Mouse (Mus musculus): Measurements from ENCODE around the gene Sh3pxd2a. TPM values are rescaled to one million over a fixed set of nuclear protein-coding genes. Genes with fewer than 3 reads are reported as not detected.
A peak's percentile ranks its signal among the peaks of the same experiment; 100 is the strongest.

Sh3pxd2a gene
- 107 and 136 TPM in 2 replicates for total RNA-seq (2021)
- long read RNA-seq, experiment 1, partial matches to known transcripts, result 0 of 9 reads
- long read RNA-seq, experiment 1, other reads (novel, unspliced or antisense), result 9 of 9 reads
- long read RNA-seq, experiment 2, partial matches to known transcripts, result 0 of 10 reads
- long read RNA-seq, experiment 2, other reads (novel, unspliced or antisense), result 10 of 10 reads

DNA sequence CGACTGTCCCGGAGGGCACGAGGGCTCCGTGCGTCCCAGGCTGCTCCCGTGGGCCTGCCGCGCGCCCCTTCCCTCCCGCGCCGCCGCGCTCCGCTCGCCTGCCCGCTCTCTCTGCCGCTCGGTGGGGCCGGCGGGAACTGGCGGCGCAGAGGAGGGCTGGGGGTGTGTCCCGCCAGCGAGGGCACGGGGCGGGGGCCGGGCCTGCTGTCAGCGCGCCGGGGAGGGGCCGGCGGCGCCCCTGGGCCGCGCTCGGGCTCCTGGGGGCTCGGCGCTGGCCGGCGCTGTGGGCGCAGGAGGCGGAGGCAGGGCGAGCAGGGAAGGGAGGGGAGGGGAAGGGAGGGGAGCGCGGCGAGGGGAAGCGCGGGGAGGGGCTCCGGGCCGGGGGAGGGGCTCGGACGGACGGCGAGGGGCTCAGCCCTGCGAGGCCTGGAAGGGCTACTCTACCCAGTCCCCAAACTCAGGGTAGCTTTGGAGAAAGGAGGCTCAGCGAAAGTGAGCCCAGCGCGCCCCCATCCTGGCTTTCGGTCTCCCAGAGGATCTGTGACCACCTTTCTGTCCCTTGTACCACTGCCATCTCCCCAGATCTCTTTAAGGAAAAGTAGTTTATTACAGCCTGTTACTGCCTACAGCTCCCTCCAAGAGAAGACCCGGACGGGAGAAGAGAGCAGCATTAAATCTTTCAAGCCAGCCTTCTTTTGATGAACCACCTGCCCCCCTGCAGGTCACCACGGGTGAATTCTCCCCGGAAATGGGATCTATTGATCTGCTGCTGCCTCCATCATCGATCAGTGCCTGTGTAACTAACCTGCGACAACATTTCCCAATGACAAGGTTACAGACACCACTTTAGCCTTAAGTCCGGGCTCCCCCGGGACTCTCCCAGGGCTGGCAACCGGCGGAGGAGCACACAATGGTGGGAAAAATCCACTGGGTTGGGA lies at the start of gene Sh3pxd2a:
Gene Sh3pxd2a (minus strand): TSS at position 98 of the 938 bp plus-strand sequence.
- DNase-seq, result peak; percentile 71

DNA sequence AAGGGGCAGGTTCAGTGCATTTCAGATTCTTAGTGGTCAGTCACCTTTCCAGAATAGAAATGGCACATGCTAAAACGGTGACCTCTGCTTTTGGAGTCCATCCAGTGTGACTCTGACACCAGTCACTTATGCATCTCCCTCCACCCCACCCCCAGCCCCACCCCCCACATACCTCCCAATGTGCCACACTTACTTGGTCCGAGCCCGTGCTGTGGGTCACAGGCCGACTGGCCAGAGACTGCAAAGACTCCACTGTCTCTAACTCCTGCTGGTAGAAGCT lies 49.4 kb upstream of the Sh3pxd2a start:
- DNase-seq, result no peak

DNA sequence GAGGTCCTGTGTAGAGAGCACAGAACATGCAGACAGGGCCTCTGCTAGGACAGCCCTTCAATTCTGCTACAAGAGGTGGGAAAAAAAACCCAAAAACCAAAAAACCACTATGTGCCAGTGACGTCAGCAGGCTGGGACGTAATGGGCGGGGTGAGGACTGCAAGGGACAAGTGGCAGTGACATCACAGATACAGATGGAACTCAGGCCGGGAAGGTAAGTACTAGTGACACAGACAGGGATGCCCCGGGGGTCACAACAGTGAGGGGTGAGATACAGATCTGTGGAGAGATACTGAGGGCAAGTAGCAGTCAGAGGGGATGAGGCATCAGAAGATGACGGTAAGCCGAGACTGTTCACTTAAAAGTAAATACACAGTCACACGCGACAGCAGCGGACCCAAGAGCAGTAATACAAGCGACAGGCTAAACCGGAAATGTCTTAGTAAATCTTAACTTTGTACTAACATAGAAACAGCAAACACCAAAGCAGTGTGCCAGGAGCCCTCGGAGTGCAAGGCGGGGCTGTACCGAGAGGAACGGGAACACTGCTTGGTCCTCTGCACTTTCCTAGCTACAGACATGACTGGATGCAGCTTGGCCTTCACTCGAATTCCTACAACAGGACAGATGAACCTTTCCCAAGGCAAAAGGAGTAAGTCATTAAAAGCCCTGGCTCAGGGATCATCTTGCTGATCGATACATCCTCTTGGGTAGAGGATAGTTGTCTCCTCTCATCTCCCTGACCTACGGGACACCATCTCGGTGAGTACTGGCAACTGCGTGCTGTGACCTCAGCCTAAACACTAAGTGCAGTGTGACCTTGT lies 48.8 kb upstream of the Sh3pxd2a start:
- no peak for DNase-seq

DNA sequence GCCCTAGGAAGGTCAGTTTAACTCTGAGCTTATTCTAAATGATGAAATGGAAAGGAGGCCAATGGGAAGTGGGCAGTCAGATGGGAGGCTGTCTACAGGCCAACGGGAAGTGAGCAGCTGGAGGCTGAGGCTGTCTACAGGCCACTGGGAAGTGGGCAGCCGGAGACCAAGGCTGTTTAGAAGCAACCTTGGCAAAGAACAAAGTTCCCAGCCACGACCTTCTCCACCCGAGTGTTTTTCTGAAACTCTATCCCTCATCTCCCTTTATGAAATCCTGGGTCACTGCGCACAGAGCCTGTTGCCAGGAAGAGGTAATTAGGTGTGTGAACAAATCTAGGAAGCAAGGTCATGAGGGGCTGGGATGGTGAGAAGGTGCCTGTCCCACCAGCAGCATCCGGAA lies 47.8 kb upstream of the Sh3pxd2a start:
- DNase-seq, result peak; percentile 68

DNA sequence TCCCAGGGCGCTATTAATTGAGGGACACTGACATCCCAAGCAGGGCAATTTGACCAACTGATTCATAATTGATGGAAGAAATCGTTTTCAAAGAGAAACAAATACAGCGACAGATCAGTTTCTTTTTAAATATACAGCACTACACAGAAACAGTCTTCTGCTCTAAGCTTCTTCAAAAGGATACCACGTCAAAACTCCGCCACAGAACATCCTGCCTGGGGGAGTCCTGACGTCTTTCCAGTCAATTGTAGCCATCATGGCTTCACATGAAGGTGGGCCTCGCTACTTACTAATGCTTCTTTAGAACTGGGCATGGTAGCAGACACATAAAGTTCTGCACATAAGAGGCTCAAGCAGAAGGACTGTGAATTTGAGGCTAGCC lies 47.1 kb upstream of the Sh3pxd2a start:
- DNase-seq, result no peak

DNA sequence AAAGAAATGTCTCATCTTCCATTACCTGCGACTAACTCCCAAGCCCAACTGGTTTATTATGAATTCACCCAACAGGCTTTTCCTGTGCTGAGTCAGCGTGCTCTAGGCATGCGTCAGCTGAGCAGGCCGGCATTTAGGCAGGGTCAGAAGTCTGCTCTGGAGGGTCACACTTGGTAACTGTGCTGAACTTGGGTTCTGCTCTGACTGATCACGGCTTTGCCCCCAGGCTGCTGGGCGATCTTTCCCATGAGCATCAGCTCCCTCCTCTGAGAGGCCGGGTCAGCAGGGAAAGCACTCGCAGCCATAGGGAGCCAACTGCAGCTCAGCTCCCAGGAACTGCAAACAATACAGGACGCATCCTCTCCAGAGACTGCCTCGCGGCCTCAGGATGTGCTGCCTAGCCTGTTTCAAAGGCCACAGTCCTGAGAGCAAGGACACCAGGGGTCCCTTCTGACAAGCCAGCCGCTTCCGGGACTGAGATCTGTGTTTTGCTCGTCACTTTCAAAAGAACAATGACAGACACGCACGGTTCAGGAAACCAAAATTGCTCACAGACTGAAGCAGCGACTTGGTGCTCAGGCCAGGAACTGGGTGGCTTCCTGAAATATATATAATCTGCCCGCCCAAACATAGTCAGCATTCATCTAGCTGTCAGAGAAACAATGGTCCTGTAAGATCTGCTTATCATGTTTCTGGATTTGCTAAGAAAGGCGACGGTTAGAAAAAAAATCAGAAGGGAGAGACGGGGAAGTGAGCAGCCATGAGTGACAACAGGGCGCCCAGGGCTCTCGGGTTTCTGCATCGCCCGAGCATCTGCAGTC lies 46.5 kb upstream of the Sh3pxd2a start:
- DNase-seq, result peak; percentile 51

DNA sequence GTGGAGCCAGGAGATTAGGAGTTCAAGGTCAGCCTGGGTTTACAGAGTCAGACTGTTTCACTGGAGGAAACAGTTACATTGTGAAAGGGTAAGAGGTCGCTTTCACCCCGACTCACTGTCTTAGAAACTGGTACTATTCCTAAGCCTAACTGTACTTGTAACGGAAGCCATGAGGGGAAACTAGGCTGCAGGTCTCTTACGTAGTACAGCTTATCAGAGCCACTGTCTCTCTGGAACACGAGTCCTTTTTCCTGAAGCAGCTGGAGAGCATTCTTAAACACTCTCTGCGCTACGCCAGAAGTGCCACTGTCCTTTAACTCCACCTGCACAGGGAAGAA lies 45.9 kb upstream of the Sh3pxd2a start:
- DNase-seq, result no peak

DNA sequence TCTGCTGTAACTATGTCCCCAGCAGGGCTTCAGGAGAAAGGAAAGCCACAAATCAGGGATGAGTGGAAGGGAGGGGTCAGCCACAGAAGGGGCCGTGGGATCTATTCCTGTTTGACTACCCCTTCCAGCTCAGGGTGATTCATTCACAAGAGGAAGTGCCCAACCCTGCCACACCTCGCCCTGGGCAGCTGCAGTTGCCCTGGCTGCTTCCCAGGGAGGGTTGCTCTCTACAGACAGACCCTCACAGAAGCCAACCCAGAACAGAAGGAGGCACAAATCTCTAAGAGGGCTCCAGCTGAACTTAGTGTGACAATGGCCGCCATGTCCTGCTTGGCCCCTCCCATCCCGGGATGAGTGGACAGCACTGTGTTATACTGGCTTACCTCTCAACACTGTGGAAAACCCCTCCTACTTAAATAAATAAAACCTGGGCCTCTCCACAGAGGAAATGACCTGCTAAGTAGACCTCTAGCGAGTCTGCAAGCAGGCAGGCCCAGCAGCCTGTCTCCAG lies 44.6 kb upstream of the Sh3pxd2a start:
- DNase-seq, result no peak

DNA sequence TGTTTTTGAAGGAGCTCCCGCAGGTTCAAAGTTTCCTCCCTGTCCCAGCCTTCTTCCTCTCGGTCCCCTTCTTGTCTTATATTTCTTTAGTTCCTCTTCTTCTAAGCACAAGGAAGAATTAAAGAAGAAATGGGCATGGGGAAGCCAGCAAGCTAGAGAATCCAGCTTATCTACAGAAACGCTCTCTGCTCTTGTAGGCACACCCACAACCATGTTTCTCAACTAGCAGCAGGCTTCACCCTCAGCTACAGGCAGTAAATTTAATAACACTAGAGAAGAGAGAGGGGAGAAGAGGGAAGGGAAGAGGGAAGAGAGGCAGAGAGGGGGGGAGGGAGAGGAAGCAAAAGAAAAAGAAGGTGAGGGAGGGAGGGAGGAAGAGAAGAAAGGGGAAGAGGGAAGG lies 44.0 kb upstream of the Sh3pxd2a start:
- no peak for DNase-seq

DNA sequence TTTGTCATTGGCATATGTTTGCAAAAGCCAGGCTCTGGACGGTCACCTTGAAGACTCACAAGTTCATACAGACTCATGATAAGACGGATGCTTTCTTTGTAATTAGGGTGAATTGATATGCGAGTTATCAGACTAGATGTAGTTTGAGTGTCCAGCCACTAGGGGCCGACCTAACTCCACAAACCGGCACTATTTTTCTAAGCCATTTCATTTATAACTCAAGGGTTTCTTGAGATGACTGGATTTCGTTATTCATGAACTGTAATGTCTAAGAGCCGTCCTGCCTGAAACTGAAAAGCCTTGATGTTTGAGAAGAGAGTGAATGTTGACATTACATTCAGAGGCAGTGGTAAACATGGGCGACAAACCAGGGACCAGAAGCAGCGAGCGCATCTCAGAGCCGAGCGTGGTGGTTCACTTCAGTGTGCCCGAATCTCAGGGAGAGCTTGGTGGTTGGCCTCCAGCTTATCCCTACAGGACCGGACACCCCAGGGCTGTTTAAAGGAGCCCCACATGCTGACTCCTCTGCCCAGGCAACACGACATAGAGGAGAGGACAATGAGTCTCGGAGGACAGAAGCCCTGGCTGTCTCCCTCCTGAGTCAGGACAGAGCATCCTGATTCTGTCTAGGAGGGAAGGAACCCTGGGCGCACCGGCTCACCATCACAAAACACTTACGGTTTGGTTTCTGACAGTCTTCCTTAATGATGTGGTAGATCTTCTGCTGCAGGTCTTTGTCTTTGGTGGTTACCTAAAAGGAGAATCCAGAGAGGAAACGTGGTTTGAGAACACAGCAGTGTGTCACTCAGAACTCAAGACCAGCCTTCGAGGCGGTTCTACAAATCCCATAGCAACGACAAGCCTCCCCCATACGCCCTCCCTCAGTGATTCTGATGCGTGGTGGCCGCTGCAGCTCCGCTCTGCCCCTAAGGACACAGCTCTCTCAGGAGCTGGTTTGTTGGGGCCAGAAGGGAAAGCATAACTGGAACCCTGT lies 43.2 kb upstream of the Sh3pxd2a start:
- peak; percentile 72 for DNase-seq

DNA sequence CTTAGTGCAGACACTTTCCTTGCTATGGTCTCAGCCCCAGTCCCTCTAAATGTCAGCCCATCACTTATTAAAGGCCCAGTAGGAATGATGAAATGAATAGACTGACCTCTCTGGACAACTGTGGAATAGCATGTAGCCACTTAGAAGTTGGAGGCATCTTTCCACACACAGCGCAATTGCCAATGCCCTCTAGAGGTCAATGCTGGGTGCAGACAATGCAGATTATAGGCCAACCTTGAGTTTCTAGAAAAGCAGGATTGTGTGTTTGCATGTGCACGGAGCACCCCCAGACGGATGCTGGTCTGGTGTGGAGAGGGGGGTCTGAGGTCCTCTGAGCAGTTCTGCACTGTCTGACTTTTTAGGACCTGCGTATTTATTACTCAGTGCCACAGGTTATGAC lies 39.4 kb upstream of the Sh3pxd2a start:
- peak; percentile 54 for DNase-seq

DNA sequence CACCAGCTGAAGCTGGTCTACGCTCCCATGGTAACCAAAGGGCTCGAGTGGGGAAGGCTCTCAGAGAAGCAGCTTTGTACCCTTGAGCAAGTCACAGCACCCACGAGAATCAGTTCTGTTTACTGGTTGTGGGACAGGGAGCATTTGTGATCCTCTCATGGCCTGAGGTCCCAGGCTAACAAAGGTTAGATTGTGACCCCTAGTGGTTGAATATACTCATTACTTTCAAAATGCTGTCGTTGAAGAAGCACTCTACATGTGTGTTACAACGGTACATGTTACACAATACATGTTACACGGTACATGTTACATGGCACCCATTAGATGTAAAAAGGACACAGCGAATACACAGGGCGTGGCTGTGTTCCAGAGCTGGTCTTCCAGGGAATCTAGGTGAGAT lies 38.4 kb upstream of the Sh3pxd2a start:
- no peak for DNase-seq

DNA sequence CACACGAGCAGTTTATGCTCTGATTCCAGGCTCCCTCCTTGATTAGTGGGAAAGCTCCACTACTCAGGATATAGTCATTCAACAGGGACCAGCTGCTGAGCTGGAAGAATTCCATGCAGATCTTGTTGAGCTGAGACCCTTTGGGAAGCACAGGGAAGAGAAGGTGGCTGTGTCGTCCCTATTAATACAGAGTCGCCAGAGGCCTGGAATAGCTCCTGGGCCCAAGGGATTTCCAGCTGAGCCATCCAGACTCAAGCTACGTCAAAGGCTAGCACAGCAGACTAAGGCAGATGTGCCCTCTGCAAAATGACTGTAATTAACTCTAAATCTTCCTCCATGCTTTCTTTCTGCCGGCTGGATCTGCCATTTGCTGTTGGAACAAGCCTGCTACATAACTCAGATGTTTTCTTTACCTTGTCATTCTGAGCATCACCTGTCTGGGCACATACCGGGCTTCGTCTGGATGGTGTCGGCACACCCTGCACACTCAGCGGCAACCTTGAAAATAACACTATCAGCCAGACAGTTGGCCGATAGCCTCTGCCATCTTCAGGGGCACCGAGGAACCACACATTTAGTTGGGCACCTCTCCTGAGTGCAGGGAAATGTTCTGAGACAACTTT lies 36.3 kb upstream of the Sh3pxd2a start:
- DNase-seq, result no peak

DNA sequence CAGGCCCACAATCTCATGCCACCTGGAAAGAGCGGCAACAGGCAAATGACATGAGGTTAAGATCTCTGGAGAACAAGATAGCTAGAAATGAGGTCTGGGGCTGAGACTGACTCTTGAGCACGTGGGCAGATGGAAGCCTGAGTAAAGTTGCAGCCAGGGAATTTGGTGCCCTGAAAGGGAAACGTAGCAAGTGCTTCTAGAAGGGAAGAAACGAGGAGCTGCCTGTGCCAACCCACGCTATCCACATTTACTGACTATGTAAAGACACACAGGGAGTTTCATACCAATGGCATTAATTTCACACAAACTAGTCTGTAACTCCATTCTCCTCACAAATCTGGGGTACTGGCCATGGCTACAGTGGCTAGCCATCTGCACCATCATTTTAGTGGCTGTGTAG lies 35.6 kb upstream of the Sh3pxd2a start:
- DNase-seq, result no peak

DNA sequence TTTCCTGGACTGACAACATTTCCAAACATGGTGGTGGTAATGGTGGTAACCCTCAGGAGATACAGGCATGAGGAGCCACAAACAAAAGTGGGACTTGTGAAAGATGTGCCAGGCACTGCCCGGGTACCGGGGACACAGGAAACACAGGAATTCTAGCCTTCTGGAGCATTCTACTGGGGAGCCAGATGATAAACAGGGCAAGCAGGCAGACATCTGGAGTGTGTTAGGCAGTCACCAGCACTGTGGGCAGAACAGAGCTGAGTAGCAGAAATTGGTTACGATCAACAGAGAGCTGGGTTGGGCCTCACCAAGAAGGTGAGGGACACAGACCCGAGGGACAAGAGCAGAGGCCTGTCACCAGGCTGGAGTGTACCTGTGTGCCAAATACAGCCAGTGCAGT lies 34.7 kb upstream of the Sh3pxd2a start:
- DNase-seq, result no peak

DNA sequence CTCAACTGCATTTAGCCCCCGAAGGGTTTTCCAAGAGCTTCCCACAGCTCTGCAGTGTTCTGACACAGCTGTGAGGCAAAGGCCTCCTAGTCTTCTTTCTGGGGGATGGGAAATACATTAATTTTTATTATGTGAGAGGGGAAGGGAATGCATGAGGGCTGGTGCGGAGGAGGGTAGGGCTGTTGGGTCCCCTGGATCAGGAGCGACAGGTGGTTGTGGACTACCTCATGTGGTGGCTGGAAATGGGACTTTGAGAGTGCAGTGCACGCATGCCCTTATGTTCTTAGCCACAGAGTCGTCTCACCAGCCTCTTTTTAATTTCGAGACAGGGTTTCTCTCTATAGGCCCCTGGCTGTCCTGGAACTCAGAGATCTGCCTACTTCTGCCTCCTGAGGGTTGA lies 33.5 kb upstream of the Sh3pxd2a start:
- no peak for DNase-seq

DNA sequence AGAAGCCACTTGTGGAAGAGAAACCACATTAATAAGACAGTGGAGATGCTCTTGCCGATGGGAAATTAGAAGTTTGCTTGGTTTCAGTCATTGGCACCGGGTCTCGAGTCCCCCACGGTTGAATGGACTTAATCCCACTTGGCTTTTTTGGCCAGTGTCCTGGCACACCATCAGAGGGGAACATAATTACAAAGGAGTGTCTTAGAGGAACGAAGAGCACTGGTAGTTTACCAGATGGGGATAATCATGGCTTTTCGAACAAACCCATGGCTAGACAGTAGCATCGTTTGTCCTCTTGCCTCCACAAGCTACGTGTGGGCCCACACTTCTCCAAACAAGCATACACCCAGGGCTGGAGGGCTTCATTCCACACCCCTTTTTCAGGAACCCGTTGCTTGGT lies 33.1 kb upstream of the Sh3pxd2a start:
- no peak for DNase-seq

DNA sequence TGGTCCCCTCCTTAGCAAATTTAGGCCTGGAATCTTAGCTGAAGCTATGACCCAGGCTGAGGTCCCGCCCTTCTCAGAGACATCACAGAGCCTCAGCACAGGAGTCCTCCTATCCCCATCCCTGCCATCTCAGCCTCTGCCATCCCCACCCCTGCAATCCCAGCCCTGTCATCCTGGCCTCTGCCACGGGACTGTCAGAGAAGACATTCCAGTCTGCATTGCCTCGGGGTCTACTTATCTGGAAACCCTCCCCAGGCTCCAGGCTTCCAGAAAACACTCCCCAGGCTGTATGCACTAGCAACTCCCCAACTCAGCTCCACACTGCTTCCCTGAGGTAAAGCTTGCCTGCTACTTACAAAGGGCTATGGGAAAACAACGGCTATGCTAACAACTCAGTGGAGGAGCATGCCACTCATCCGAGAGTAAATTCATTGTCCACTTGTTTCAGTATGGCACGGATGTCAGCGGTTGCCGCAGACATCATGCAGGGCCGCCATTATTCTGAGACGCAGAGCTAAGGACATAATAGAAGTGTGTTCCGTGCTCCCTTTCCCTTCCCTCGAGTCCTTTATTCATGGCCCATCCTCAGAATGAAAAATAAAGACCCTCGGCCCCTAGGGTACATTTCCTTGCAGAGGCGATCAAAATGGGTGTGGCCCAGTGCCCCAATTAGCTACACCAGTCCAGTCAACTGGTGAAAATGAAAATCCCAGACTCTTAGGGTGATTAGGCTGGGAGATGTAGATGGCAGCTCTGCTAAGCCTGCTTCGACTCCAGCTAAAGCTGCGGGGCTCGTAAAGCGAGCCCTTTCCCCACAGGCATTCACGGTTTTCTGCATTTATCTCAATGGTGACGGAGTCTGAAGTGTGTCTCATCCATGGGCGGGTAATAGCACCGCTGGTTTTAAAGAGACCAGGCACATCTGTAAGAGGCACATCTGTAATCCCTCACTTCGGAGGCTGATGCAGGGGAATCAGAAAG lies 29.1 kb upstream of the Sh3pxd2a start:
- no peak for DNase-seq

DNA sequence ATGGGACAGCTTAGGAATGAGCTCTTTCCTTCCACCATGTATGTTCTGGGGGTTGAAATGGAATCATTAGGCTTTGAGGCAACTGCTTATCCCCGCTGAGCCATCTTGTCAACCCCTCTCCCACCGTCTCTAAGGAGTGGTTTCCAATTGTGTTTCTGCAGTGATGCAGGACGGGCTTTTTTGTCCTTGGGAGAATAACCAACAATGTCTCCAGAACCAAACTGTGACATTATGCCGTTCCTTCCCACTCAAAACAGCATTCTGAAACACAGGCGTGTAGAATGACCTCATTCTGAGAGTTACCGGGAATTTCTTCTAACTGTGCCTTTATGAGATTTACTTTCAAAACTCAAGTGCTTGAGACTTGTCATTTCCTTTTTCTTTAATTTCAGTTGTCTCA lies 28.2 kb upstream of the Sh3pxd2a start:
- no peak for DNase-seq
